Mouse (Mus musculus) G1E (cell line): Measurements from ENCODE around the gene Prkar2b. TPM values are rescaled to one million over a fixed set of nuclear protein-coding genes. Genes with fewer than 3 reads are reported as not detected.

Experiments used
- ATAC-seq: 2 replicates; pipeline ENCODE4 v1.8.0; 2016; ENCODE audit warnings: mild to moderate bottlenecking; ENCODE audit not compliant: insufficient number of reproducible peaks, poor library complexity, low FRiP score, severe bottlenecking; ENCODE audit errors: extremely low read depth
- DNase-seq: peaks from one replicate; pipeline ENCODE4 v3.0.0; 2012; ENCODE audit warnings: low spot score
- H3K27me3 ChIP-seq: 2 replicates; pipeline ENCODE4 v1.6.1; 2012; ENCODE audit warnings: mild to moderate bottlenecking, low read length, inconsistent platforms; ENCODE audit not compliant: insufficient read depth
- H3K36me3 ChIP-seq: replicated peaks from 2 replicates; pipeline ENCODE3; 2012; ENCODE audit warnings: mild to moderate bottlenecking, inconsistent platforms
- H3K4me1 ChIP-seq: 2 replicates; pipeline ENCODE4 v1.6.1; 2012; ENCODE audit warnings: low read depth, low read length, inconsistent platforms, mixed read lengths; ENCODE audit not compliant: insufficient read depth
- H3K4me3 ChIP-seq: 2 replicates; pipeline ENCODE4 v1.5.1; 2012; ENCODE audit warnings: low read depth, mild to moderate bottlenecking, inconsistent platforms, low read length, moderate library complexity, mixed read lengths
- H3K9me3 ChIP-seq: replicated peaks from 2 replicates; pipeline ENCODE4 v1.6.1; 2012; ENCODE audit warnings: inconsistent platforms
- CTCF ChIP-seq: IDR thresholded peaks from 2 replicates; pipeline ENCODE4 v1.5.1; 2012; ENCODE audit warnings: low read depth, low read length, inconsistent platforms, mixed read lengths
- GATA1 ChIP-seq: IDR thresholded peaks from 2 replicates; pipeline ENCODE4 v1.6.1; 2012; ENCODE audit warnings: borderline replicate concordance, low read length, inconsistent platforms, mixed read lengths
- GATA2 ChIP-seq: IDR thresholded peaks from 2 replicates; pipeline ENCODE4 v1.6.1; 2012; ENCODE audit warnings: low read depth, low read length, inconsistent platforms, borderline replicate concordance
- POLR2AphosphoS5 ChIP-seq: IDR thresholded peaks from 2 replicates; pipeline ENCODE4 v1.6.1; 2012; ENCODE audit warnings: low read depth, low read length, inconsistent platforms; ENCODE audit not compliant: insufficient replicate concordance
- TAL1 ChIP-seq: conservative IDR thresholded peaks from 2 replicates; pipeline ENCODE4 v1.6.1; 2012; ENCODE audit warnings: low read depth, low read length, inconsistent platforms, mixed read lengths
- polyA plus RNA-seq: library from polyadenylated mRNA; stranded (reverse); fragments of >175 nt; gene quantifications from 2 replicates; pipeline ENCODE4 v1.2.3, GENCODE M21; 2012
- total RNA-seq, 2 experiments: library from RNA; stranded (forward) in 1 of 2; stranded (reverse) in 1 of 2; fragments of 200-1000 nt in 1 of 2; fragments of >200 nt in 1 of 2; fragmentation: Nextera tagmentation in 1 of 2; gene quantifications; 2 replicates each; pipeline ENCODE4 v1.2.3; 2014 to 2017

Prkar2b gene
- total and polyA plus RNA-seq, 3 experiments = 179 to 849 (median 524) TPM

DNA sequence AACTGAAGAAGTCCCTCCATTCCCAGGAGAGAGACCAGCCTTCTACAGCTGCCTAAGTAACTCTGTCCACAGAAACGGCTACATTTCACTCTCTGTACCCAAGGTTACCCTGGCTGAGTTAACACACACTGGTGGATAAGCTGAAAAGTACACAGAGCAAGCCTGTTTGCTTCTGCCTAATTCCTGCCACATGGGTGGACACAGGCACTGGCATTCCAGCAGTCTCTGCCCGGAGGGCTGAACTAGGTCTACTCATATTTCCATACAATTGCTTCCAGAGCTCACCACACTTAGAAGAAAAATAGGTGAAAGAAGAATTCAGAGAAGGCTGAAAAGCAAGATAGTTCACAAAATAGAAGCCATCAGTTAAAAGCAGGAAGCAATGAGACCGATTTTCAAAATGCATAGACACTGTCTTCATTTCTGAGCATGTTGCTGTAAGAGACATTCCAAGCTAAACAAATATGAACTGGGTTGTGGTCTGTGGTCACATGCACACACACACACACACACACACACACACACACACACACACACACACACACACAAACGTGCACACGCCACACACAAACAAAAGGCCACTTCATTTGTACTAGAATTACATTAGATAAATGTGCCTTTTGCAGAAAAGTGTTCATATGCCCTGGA is 16.5 kb downstream of the Prkar2b start:
- H3K9me3 ChIP-seq = no peaks in the 10 kb centered on the region
- no peak overlapping the region for H3K4me3 ChIP-seq
- H3K4me1 ChIP-seq = peaks cover 74% of the 10 kb centered on the region
- DNase-seq (no peak), ATAC-seq (no peak)
- H3K36me3 ChIP-seq = peaks cover 77% of the 10 kb centered on the region
- no peaks in the 10 kb centered on the region for H3K27me3 ChIP-seq
- no peak for TF ChIP-seq TAL1
- TF ChIP-seq GATA1 = no peak
- TF ChIP-seq CTCF = no peak
- no peak for TF ChIP-seq POLR2AphosphoS5
- no peak for TF ChIP-seq GATA2

DNA sequence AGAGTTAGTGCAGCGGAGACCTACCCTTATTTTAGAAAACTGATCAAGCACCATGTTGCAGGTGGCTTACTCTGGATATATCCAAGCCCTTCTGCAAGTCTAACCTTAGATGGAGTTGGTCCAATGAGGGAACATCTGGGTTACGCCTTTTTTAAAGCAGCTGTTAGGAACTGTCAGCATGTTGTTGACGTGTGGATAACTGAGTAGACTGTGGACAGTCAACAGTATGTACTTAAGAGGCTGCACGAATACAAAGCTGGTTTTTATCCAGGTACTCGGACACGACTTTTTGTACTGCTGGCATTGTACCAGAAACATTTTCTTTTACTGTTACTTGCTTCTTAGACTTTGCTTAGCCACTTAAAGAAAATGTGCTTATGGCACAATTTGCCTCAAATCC is 27.6 kb downstream of the Prkar2b start:
- no peak overlapping the region for H3K4me3 ChIP-seq
- no peaks in the 10 kb centered on the region for H3K27me3 ChIP-seq
- H3K9me3 ChIP-seq = no peaks in the 10 kb centered on the region
- TF ChIP-seq GATA1 (no peak), POLR2AphosphoS5 (no peak), TAL1 (no peak), CTCF (no peak), GATA2 (no peak)
- peaks cover 59% of the 10 kb centered on the region for H3K36me3 ChIP-seq
- DNase-seq (no peak), ATAC-seq (no peak)
- peaks cover 38% of the 10 kb centered on the region for H3K4me1 ChIP-seq

DNA sequence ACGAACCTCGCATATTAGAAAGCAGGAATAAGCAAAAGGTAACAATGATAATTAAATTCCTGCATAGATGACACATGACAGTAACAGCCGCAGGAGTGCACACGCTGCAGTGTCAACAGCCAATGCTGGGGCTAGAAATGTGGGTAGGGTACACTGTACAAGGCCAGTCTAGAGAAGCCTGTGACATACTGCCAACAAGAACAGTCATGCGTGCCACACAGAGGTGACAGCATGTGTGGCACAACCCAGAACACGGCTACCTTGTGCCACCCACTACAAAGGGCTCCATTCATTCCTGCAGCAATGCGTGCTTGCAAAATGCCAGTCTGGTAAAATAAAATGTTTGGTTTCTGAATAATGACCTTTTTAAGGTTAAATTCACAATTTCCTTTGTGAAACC is 28.2 kb downstream of the Prkar2b start:
- ATAC-seq = no peak
- no peak overlapping the region for H3K4me3 ChIP-seq

DNA sequence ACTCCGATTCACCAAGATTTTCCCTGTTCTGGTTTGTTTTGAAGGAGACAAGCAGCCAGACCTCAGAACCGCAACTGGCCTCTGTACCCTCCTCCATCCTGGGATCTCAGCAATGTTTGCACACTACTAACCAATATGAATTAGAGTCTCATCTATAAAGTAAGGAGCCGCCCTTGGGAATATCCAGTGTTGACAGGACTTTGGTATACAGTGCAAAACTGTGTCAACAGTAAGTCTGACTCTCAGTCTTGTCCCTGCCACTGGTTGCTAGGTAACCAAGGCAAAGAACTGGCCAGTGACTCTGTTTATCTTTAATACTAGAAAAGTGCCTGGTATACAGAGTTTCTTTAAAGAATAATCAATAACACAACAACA is 42.7 kb downstream of the Prkar2b start:
- peaks cover 77% of the 10 kb centered on the region for H3K4me1 ChIP-seq
- no peaks in the 10 kb centered on the region for H3K9me3 ChIP-seq
- peaks cover 78% of the 10 kb centered on the region for H3K36me3 ChIP-seq
- H3K4me3 ChIP-seq = no peak overlapping the region; the same call in 1 of the 2 replicates
- H3K27me3 ChIP-seq = no peaks in the 10 kb centered on the region
- no peak for DNase-seq
- no peak for ATAC-seq
- TF ChIP-seq GATA1 (no peak), POLR2AphosphoS5 (no peak), GATA2 (no peak), TAL1 (no peak), CTCF (no peak)

More for the DNA sequence above, 28.2 kb downstream of the Prkar2b start:
- Histone ChIP-seq H3K36me3 (peaks cover 54% of the 10 kb centered on the region), H3K4me1 (peaks cover 35% of the 10 kb centered on the region), H3K9me3 (no peaks in the 10 kb centered on the region), H3K27me3 (no peaks in the 10 kb centered on the region)
- TF ChIP-seq POLR2AphosphoS5 (no peak), GATA2 (no peak), TAL1 (no peak), CTCF (no peak), GATA1 (no peak)
- DNase-seq = no peak

DNA sequence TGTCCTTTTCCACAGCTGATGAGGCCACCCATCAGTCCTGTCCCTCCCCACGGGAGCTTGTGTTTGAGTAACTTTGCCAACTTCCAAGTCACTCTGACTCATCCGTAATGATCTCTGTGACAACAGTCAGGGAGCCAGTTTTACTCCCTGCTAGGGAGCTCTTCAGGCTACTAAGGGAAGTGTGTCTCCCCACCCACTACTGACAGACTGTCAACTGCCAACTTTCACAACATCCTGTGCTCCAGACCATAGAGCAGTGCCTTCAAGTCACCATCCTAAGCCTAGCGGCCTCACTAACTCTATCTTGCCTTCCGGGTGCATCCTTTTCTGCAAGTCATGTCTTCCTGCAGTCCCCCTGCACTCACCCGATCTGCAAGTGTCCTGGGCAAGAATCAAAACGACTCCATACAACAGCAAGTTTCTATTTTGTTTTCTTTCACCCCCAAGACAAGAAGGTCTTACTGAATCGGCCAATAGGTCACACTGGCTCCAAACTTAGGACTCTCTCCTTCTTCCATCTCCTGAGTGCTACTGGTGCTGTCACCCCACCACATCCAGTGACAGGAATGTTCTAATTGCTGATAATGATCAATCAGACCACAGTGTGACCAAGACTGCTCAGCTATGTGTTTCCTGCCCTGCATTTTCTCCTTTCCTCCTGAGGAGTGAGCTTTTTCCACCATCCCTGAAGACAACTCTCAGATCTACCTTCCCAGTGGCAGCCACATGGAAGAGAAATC is 43.3 kb downstream of the Prkar2b start:
- Histone ChIP-seq H3K36me3 (peaks cover 79% of the 10 kb centered on the region), H3K9me3 (no peaks in the 10 kb centered on the region), H3K27me3 (no peaks in the 10 kb centered on the region), H3K4me3 (peak overlapping the region; percentile 17; the same call in 1 of the 2 replicates), H3K4me1 (peaks cover 82% of the 10 kb centered on the region)
- peak; percentile 91 for ATAC-seq
- DNase-seq = peak; percentile 30
- no peak for TF ChIP-seq CTCF
- TF ChIP-seq POLR2AphosphoS5 = no peak
- TF ChIP-seq GATA2 = no peak
- no peak for TF ChIP-seq GATA1
- TF ChIP-seq TAL1 = no peak

DNA sequence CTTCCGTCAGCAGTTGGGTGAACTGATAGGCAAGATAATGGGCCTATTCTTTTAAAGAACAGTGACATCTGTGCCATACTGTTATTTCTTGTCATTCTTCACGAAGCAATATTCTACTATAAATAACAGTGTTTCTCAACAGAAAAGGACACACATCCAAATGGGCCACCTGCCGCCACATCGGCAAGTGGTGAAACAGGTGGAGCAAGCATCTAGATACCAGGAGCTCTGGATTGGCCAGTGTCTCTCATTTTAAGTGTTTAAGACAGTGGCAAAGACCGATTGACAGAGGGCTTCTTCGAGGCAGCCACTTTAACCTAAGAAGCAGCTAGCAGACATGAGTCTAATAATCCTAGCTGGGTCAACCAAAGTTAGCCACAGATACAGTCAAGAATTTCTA is 44.6 kb downstream of the Prkar2b start:
- TF ChIP-seq GATA1 (no peak), TAL1 (no peak), CTCF (no peak), POLR2AphosphoS5 (no peak), GATA2 (no peak)
- no peak for ATAC-seq
- peaks cover 76% of the 10 kb centered on the region for H3K36me3 ChIP-seq
- no peaks in the 10 kb centered on the region for H3K27me3 ChIP-seq
- DNase-seq = no peak
- no peaks in the 10 kb centered on the region for H3K9me3 ChIP-seq
- H3K4me1 ChIP-seq = peaks cover 84% of the 10 kb centered on the region
- no peak overlapping the region for H3K4me3 ChIP-seq
